Mouse (Mus musculus) megakaryocyte, embryonic 14.5 days (primary cell): Measurements from ENCODE around the gene Pla2g2f.

Source experiments
- FLI1 ChIP-seq: IDR thresholded peaks from 2 replicates; pipeline ENCODE4 v1.6.1; 2012; ENCODE audit warnings: low read length, inconsistent platforms, mixed read lengths
- GATA1 ChIP-seq: IDR thresholded peaks from 3 replicates; pipeline ENCODE4 v1.6.1; 2012; ENCODE audit warnings: mixed read lengths, low read length, inconsistent platforms, borderline replicate concordance

- TF ChIP-seq GATA1: no peak
- no peak for TF ChIP-seq FLI1
These were observed at the start of gene Pla2g2f for GRCm38 (mm10) chr4:138757416-138757815.
